Mouse (Mus musculus) intestine, embryonic 16.5 days (tissue): ENCODE data around the gene Grik3. TPM values are rescaled to one million over a fixed set of nuclear protein-coding genes. Genes with fewer than 3 reads are reported as not detected.
A peak's percentile ranks its signal among the peaks of the same experiment; 100 is the strongest.

ENCODE experiments used
- ATAC-seq: fragments of 200-750 bp; cut with Nextera tagmentation; 2 replicates; pipeline ENCODE4 v1.8.0; 2017; ENCODE audit warnings: moderate TSS enrichment, moderate library complexity
- H3K27ac ChIP-seq: fragments of 300-500 bp; sonication (generic); 2 replicates; pipeline ENCODE4 v1.5.1; 2014; ENCODE audit warnings: mild to moderate bottlenecking, low read length
- H3K27me3 ChIP-seq: fragments of 300-500 bp; sonication (generic); replicated peaks from 2 replicates; pipeline ENCODE4 v1.6.1; 2014; ENCODE audit warnings: low read length, control low read depth, mixed read lengths; ENCODE audit not compliant: control insufficient read depth, insufficient read depth
- H3K36me3 ChIP-seq: fragments of 300-500 bp; sonication (generic); 2 replicates; pipeline ENCODE4 v1.6.1; 2014; ENCODE audit warnings: low read length, control low read depth; ENCODE audit not compliant: control insufficient read depth, insufficient read depth
- H3K4me1 ChIP-seq: fragments of 300-500 bp; sonication (generic); 2 replicates; pipeline ENCODE4 v1.6.1; 2014; ENCODE audit warnings: low read length, control low read depth, mixed read lengths; ENCODE audit not compliant: control insufficient read depth, insufficient read depth
- H3K4me2 ChIP-seq: fragments of 300-500 bp; sonication (generic); 2 replicates; pipeline ENCODE4 v1.6.1; 2014; ENCODE audit warnings: low read depth, low read length, control low read depth
- H3K4me3 ChIP-seq: fragments of 300-500 bp; sonication (generic); 2 replicates; pipeline ENCODE4 v1.5.1; 2014; ENCODE audit warnings: mild to moderate bottlenecking, low read length
- H3K9ac ChIP-seq: fragments of 300-500 bp; sonication (generic); 2 replicates; pipeline ENCODE4 v1.6.1; 2014; ENCODE audit warnings: low read depth, low read length
- H3K9me3 ChIP-seq: fragments of 300-500 bp; sonication (generic); 2 replicates; pipeline ENCODE4 v1.6.1; 2016; ENCODE audit warnings: low read length, control low read depth; ENCODE audit not compliant: control insufficient read depth
- WGBS: fragments of 180-500 bp; shearing (Covaris S2); extraction: QIAGEN DNeasy Blood & Tissue Kit; methylation state at CpG from one replicate; pipeline ENCODE4 v1.1.7; 2014; 5-methylcytosine and 5-hydroxymethylcytosine counted together
- polyA plus RNA-seq: library from polyadenylated mRNA; unstranded; fragments of >200 nt; fragmentation: Nextera tagmentation; extraction: Ambion mirVana; gene quantifications from 2 replicates; pipeline ENCODE4 v1.2.1, GENCODE M21; 2015

Gene Grik3
- polyA plus RNA-seq, 1 experiment from 2014 or later, result 0.16 TPM

DNA sequence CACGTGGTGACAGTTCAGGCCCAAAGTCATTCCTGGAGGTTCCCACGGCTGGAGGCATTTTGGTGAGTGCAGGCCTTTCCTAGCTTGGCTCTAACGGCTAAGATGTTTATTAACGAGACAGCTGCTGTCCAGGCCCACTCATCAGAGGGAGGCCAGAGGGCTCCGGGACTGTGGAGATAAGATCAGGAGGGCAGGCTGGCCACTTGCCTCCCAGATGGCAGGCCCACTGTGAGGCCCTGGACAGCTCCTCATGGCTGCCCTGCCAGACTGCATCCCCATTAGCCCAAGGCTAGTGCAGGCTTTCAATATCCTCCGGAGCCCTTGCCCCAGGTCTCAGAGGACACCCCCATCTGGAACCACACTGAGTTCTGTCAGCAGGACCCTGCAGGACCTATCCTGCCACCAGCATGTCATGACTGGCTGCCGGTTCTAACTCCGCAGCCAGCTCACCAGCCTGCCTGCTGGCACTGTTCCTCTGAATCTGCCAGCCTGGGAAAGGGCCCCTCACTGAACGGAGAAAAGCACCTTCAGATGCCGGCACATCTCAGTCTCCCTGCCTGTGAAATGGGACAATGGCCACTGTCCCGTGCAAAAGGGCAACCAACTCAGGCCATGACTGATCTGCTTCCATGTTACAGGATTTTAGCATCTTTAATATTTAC is 20.7 kb upstream of the Grik3 start:
- Histone ChIP-seq H3K9me3 (no peaks in the 10 kb centered on the region), H3K4me3 (no peak overlapping the region), H3K9ac (no peak overlapping the region), H3K4me1 (no peaks in the 10 kb centered on the region), H3K36me3 (no peaks in the 10 kb centered on the region), H3K27me3 (0 out of 2 replicates have a peak, but pooled peaks cover 2% of the 10 kb centered on the region), H3K27ac (no peak overlapping the region), H3K4me2 (no peak overlapping the region)
- 43% methylated on average over 11 of the region's 11 CpGs for WGBS
- ATAC-seq, result no peak

DNA sequence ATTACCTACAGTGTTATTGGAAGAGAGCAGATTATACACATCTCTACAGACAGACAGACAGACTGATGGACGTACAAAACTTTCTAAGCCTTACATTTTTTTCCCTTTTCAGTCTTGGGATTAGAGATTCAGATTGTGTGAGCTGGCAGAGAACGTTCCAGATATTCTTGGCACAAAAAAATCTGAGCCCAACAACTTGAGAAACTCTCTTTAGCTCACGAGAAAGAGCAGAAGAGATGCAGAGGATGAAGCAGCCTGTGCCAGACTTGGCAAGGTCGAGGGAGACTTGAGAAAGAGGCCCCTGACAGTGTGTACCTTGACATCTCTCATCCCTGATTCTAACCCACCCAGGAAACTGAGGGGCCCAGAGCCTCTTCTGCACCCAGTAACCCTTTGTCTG is 15.6 kb upstream of the Grik3 start:
- Histone ChIP-seq H3K4me2 (no peak overlapping the region), H3K36me3 (no peaks in the 10 kb centered on the region), H3K27me3 (peaks cover 2% of the 10 kb centered on the region; the same call in 1 of the 2 replicates), H3K9me3 (no peaks in the 10 kb centered on the region), H3K4me1 (no peaks in the 10 kb centered on the region), H3K27ac (no peak overlapping the region), H3K4me3 (no peak overlapping the region), H3K9ac (no peak overlapping the region)
- no peak for ATAC-seq
- WGBS, result 77% methylated on average over 4 of the region's 4 CpGs

DNA sequence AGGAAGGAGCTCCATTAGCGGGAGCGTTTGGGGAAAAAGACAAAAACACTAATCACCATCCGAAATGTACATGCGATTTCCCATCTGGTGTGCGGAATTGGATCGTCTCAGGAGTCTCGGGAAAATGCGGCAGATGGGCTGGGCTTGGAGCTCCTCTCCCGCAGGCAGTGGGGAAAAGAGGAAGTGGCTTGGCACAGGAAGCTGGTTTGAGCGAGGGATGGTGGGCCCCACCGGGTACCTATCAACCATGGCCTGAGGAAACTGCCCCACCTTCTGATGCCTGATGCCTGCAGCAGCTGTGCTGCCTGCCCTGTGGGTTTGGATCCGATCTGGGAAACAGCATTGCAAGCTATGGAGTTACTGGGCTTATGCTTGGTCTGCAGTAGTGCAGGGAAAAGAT is 12.4 kb upstream of the Grik3 start:
- H3K4me3 ChIP-seq, result no peak overlapping the region
- H3K9ac ChIP-seq, result no peak overlapping the region
- H3K4me1 ChIP-seq, result no peaks in the 10 kb centered on the region
- WGBS, result 33% methylated on average over 12 of the region's 12 CpGs
- no peak overlapping the region for H3K4me2 ChIP-seq
- H3K9me3 ChIP-seq, result no peaks in the 10 kb centered on the region
- no peak overlapping the region for H3K27ac ChIP-seq
- H3K27me3 ChIP-seq, result peaks cover 9% of the 10 kb centered on the region
- H3K36me3 ChIP-seq, result no peaks in the 10 kb centered on the region
- ATAC-seq, result no peak

DNA sequence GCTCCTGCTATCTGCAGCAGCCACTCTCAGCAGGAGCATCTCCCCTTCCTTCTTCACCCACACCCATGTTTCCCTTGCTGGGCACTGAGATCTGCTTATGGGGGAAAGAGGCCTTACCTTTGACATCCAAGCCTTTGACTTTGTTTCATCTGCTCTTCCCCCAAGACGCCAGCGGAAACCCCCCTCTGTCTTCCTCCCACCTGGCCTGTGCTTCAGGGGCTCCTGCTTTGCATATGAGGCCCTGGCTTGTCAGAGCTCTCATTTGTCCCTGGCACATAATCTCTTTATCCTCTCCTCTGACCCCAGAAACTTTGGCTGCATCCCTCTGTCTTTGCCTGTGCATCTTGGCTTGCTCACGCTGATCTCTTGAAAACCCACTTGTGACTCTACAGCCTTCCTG is 9.2 kb upstream of the Grik3 start:
- WGBS, result 31% methylated on average over 3 of the region's 3 CpGs
- no peak overlapping the region for H3K27ac ChIP-seq
- H3K4me2 ChIP-seq, result no peak overlapping the region
- H3K36me3 ChIP-seq, result no peaks in the 10 kb centered on the region
- no peaks in the 10 kb centered on the region for H3K9me3 ChIP-seq
- H3K4me1 ChIP-seq, result no peaks in the 10 kb centered on the region
- H3K27me3 ChIP-seq, result peaks cover 35% of the 10 kb centered on the region
- H3K4me3 ChIP-seq, result no peak overlapping the region
- no peak for ATAC-seq
- H3K9ac ChIP-seq, result no peak overlapping the region

DNA sequence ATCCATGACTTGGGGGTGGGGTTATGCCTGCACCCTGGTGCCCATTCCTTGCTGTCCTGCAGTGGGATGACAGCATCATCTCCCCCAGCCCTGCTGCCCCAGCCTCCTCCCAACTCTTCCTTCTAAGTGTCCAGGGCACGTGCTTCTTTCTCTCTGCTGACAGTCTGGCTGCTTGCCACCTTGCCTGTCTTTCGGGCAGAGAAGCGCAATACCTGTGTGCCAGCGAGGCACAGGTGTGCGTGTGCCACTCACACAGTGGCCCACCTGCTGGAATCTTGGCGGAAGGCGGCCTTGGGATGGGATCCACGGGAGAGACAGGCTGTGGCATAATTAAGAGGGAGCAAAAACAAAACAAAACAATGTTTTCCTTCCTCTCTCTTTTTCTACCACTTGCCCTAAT is 6.4 kb upstream of the Grik3 start:
- no peak overlapping the region for H3K9ac ChIP-seq
- ATAC-seq, result no peak
- 34% methylated on average over 8 of the region's 8 CpGs for WGBS

DNA sequence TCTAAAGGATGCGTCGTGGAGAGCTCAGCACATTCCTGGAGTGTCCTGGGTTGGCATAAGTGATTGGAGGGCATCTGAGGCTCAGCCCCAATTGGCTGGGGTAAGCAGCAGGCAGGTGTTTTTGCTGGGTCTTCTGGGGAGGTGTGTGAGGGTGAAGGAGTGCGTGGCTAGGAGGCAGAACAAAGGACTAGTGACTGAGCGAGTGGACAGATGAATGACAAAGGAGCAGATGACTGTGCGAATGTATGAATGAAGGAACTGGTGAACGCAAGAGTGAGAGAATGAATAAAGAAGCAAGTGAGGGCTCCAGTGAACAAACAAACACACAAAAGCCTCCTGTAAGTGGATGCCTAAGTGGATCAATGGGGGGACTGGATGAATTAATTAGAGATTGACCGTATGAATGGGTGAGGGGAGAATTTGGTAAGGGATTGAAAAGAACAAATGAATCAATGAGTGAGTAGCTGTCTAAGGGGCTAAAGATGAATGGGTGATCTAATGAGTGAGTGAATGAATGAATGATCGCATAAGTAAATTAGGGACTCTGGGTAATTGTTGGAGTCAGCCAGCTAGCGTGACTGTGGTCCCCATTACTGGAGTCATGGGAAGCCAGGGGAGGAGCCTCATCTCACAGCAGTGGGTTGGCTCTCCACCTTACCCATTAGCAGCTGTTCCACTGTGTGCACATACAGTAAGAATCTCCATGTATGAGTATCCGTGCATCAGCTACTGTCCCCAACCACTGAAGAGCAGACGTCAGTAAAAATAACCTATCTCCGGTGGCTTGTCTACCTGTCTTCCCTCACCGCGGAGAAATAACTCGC is 4.9 kb upstream of the Grik3 start:
- WGBS, result 42% methylated on average over 15 of the region's 15 CpGs
- Histone ChIP-seq H3K27ac (no peak overlapping the region), H3K36me3 (no peaks in the 10 kb centered on the region), H3K9ac (no peak overlapping the region), H3K4me1 (peaks cover 4% of the 10 kb centered on the region; the same call in 1 of the 2 replicates), H3K4me3 (no peak overlapping the region), H3K4me2 (no peak overlapping the region), H3K9me3 (no peaks in the 10 kb centered on the region), H3K27me3 (peaks cover 78% of the 10 kb centered on the region)
- no peak for ATAC-seq

More for the DNA sequence above, 6.4 kb upstream of the Grik3 start:
- Histone ChIP-seq H3K4me2 (no peak overlapping the region), H3K9me3 (no peaks in the 10 kb centered on the region), H3K4me1 (no peaks in the 10 kb centered on the region), H3K27ac (no peak overlapping the region), H3K27me3 (peaks cover 63% of the 10 kb centered on the region), H3K4me3 (no peak overlapping the region), H3K36me3 (no peaks in the 10 kb centered on the region)

DNA sequence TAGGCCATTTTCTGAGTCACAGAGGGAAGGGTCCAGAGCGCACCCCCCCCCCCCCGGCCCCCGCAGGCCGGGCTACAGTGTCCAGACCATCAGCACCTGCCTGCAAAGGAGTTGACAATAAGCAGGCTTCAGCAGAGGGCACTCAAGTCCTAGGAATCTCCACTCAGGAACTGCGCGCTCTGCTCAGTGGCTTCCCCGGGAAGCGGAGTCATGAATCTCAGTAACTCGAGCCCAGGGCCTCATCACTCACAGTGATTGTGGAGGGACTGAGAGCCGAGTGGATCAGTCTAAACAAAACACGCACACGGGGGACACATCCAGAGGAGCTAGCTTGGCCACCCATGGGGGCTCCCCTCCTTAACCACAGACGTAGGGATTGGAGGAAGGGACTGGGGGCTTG is 3.9 kb upstream of the Grik3 start:
- WGBS, result 2% methylated on average over 13 of the region's 13 CpGs
- Histone ChIP-seq H3K4me1 (peaks cover 7% of the 10 kb centered on the region; the same call in 1 of the 2 replicates), H3K27ac (no peak overlapping the region), H3K9me3 (no peaks in the 10 kb centered on the region), H3K27me3 (peaks cover 81% of the 10 kb centered on the region), H3K4me3 (no peak overlapping the region), H3K9ac (no peak overlapping the region), H3K4me2 (no peak overlapping the region), H3K36me3 (no peaks in the 10 kb centered on the region)
- ATAC-seq, result no peak

DNA sequence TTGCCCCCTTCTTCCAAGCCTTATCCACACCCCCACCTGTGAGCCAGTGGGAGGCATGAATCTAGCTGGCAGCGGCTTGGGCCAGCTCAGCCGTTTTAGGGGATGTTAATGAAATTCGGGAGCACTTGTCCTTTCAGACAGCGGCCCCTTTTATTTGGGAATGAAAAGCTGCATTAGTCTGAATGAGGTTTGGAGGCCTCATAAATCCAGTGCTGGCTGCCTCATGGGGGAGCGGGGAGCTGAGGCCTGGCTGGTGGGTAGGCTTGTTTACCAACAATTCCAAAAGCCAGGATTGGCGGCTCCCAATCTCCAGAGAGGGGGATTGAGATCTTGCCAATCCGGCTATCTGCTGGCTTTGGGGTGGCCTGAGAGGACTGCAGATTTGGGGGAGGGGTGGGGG is 3.5 kb upstream of the Grik3 start:
- Histone ChIP-seq H3K9ac (no peak overlapping the region), H3K27ac (no peak overlapping the region), H3K4me3 (no peak overlapping the region), H3K27me3 (peaks cover 86% of the 10 kb centered on the region), H3K36me3 (no peaks in the 10 kb centered on the region), H3K4me1 (peaks cover 7% of the 10 kb centered on the region; the same call in 1 of the 2 replicates), H3K9me3 (no peaks in the 10 kb centered on the region), H3K4me2 (no peak overlapping the region)
- no peak for ATAC-seq
- WGBS, result under 1% methylated on average over 7 of the region's 7 CpGs

DNA sequence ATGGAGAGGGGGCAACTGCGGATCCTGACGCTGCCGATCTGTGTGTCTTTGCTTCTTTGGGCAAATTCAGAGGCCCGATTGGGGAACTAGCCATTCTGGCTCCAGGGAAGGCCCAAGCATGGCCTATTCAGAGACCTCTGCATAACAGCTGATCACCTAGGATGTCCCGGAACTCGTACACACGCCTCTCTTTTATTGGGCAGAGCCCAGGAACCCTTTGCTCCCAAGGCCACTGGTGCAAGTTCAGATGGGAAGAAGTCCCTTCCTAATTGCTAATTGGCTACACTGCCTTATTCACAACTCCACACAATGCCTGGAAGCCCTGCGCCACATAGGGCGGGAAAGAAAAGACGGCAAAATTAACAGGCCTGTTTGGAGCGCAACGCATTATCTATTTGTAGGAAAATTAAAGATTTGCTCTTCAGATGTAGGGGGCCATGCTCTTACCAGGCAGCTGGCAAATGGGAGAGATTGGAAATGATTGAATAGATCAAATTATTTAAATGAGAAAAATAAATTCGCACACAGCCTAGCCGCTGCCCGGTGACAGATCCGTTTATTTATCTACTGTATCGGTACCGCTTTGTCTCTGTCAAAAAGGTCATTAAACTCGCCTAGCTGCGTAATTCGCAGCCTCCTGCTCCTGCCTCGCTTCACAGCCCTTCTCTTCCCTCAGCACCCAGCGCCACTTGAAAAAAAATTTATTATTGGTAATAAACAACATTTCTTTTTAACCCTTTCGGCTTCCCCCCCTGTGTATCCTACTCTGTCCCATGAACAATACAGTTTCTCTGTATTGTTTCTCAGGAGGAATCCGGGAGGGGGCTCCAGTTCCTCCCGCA is 1.5 kb upstream of the Grik3 start:
- H3K4me3 ChIP-seq, result 0 out of 2 replicates have a peak overlapping the region, but pooled peaks have one; percentile 33
- no peaks in the 10 kb centered on the region for H3K36me3 ChIP-seq
- peaks cover 96% of the 10 kb centered on the region for H3K27me3 ChIP-seq
- 2% methylated on average over 26 of the region's 26 CpGs for WGBS
- no peak overlapping the region for H3K4me2 ChIP-seq
- no peak for ATAC-seq
- peaks cover 7% of the 10 kb centered on the region; the same call in 1 of the 2 replicates for H3K4me1 ChIP-seq
- H3K27ac ChIP-seq, result no peak overlapping the region
- no peak overlapping the region for H3K9ac ChIP-seq
- H3K9me3 ChIP-seq, result no peaks in the 10 kb centered on the region
